Mouse (Mus musculus) stomach, embryonic 15.5 days (tissue): ENCODE measurements around the gene Map3k21. TPM values are rescaled to one million over a fixed set of nuclear protein-coding genes. Genes with fewer than 3 reads are reported as not detected.

Experiments used
- ATAC-seq: fragments of 200-750 bp; cut with Nextera tagmentation; 2 replicates; pipeline ENCODE4 v1.8.0; 2017; ENCODE audit warnings: low read depth, moderate number of reproducible peaks, moderate TSS enrichment; ENCODE audit not compliant: insufficient read depth, low FRiP score
- H3K27ac ChIP-seq: fragments of 300-500 bp; sonication (generic); 2 replicates; pipeline ENCODE4 v1.5.1; 2015; ENCODE audit warnings: mild to moderate bottlenecking, inconsistent platforms
- H3K27me3 ChIP-seq: fragments of 300-500 bp; sonication (generic); replicated peaks from 2 replicates; pipeline ENCODE4 v1.6.1; 2015; ENCODE audit warnings: inconsistent platforms
- H3K36me3 ChIP-seq: fragments of 300-500 bp; sonication (generic); 2 replicates; pipeline ENCODE4 v1.6.1; 2015; ENCODE audit warnings: inconsistent platforms
- H3K4me1 ChIP-seq: fragments of 300-500 bp; sonication (generic); 2 replicates; pipeline ENCODE4 v1.6.1; 2015; ENCODE audit warnings: inconsistent platforms
- H3K4me2 ChIP-seq: fragments of 300-500 bp; sonication (generic); 2 replicates; pipeline ENCODE4 v1.6.1; 2015; ENCODE audit warnings: mild to moderate bottlenecking, inconsistent platforms
- H3K4me3 ChIP-seq: fragments of 300-500 bp; sonication (generic); replicated peaks from 2 replicates; pipeline ENCODE4 v1.5.1; 2015; ENCODE audit warnings: inconsistent platforms
- H3K9ac ChIP-seq: fragments of 300-500 bp; sonication (generic); 2 replicates; pipeline ENCODE4 v1.6.1; 2015; ENCODE audit warnings: inconsistent platforms
- H3K9me3 ChIP-seq: fragments of 300-500 bp; sonication (generic); 2 replicates; pipeline ENCODE4 v1.6.1; 2016; ENCODE audit warnings: inconsistent platforms
- WGBS: fragments of 180-500 bp; shearing (Covaris S2); methylation state at CpG from one replicate; pipeline ENCODE4 v1.1.7; 2015; 5-methylcytosine and 5-hydroxymethylcytosine counted together
- polyA plus RNA-seq: library from polyadenylated mRNA; unstranded; fragments of >200 nt; fragmentation: Nextera tagmentation; extraction: Ambion mirVana; gene quantifications from 2 replicates; pipeline ENCODE4 v1.2.1, GENCODE M21; 2015

Gene Map3k21
- polyA plus RNA-seq, 1 experiment from 2014 or later: 1.7 TPM

GRCm38 (mm10) chr8:125950007-125950940 is 40.0 kb downstream of the Map3k21 start:
- Histone ChIP-seq H3K27me3 (no peaks in the 10 kb centered on the region), H3K9ac (no peak overlapping the region), H3K4me2 (no peak overlapping the region), H3K27ac (no peak overlapping the region), H3K9me3 (no peaks in the 10 kb centered on the region), H3K36me3 (no peaks in the 10 kb centered on the region), H3K4me3 (no peak overlapping the region), H3K4me1 (no peaks in the 10 kb centered on the region)
- 24% methylated on average over 23 of the region's 23 CpGs for WGBS
- peak; percentile 71; the same call in 1 of the 2 replicates for ATAC-seq

GRCm38 (mm10) chr8:125955671-125956070 is 45.4 kb downstream of the Map3k21 start:
- 12% methylated on average over 11 of the region's 11 CpGs for WGBS
- ATAC-seq: no peak
- H3K4me2 ChIP-seq: 0 out of 2 replicates have a peak overlapping the region, but pooled peaks have one; percentile 37
- no peaks in the 10 kb centered on the region for H3K9me3 ChIP-seq
- H3K4me1 ChIP-seq: no peaks in the 10 kb centered on the region
- no peaks in the 10 kb centered on the region for H3K27me3 ChIP-seq
- no peak overlapping the region for H3K27ac ChIP-seq
- no peaks in the 10 kb centered on the region for H3K36me3 ChIP-seq
- H3K4me3 ChIP-seq: no peak overlapping the region
- H3K9ac ChIP-seq: no peak overlapping the region

DNA sequence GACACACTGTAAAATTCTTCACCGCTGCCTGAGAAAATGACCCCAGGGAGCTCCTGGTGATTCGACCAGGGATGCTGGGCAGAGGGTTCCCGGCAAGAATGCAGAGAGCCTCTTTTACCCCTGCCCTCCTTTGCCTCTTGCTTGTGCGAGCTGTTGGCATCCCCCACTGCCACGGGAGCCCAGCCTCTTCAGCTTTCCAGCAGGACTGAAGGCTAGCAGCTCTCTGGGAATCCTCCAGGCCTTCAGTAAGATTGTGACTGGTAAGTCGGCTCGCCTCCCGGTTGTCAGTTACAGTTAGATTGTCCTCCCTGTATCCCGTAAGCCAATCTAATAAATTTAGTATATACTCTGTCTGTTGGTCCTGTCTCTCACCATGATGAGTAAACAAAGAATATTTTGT is 46.5 kb downstream of the Map3k21 start:
- Histone ChIP-seq H3K27ac (no peak overlapping the region), H3K36me3 (no peaks in the 10 kb centered on the region), H3K9me3 (no peaks in the 10 kb centered on the region), H3K27me3 (no peaks in the 10 kb centered on the region), H3K9ac (no peak overlapping the region), H3K4me1 (no peaks in the 10 kb centered on the region), H3K4me3 (no peak overlapping the region), H3K4me2 (no peak overlapping the region)
- ATAC-seq: no peak
- 75% methylated on average over 9 of the region's 9 CpGs for WGBS

GRCm38 (mm10) chr8:125957226-125957993 is 47.2 kb downstream of the Map3k21 start:
- no peak for ATAC-seq
- 80% methylated on average over 13 of the region's 13 CpGs for WGBS
- no peaks in the 10 kb centered on the region for H3K9me3 ChIP-seq

GRCm38 (mm10) chr8:125957994-125958368 is 47.7 kb downstream of the Map3k21 start:
- no peaks in the 10 kb centered on the region for H3K9me3 ChIP-seq
- ATAC-seq: no peak
- H3K4me2 ChIP-seq: no peak overlapping the region
- no peak overlapping the region for H3K4me3 ChIP-seq
- no peaks in the 10 kb centered on the region for H3K27me3 ChIP-seq
- no peak overlapping the region for H3K27ac ChIP-seq
- H3K4me1 ChIP-seq: no peaks in the 10 kb centered on the region
- no peak overlapping the region for H3K9ac ChIP-seq
- H3K36me3 ChIP-seq: no peaks in the 10 kb centered on the region
- 58% methylated on average over 1 of the region's 1 CpGs for WGBS

More at GRCm38 (mm10) chr8:125957226-125957993, 47.2 kb downstream of the Map3k21 start:
- Histone ChIP-seq H3K4me2 (no peak overlapping the region), H3K9ac (no peak overlapping the region), H3K36me3 (no peaks in the 10 kb centered on the region), H3K4me3 (no peak overlapping the region), H3K4me1 (no peaks in the 10 kb centered on the region), H3K27ac (no peak overlapping the region), H3K27me3 (no peaks in the 10 kb centered on the region)

- Histone ChIP-seq H3K27me3 (no peaks in the 10 kb centered on the region), H3K4me1 (0 out of 2 replicates have a peak, but pooled peaks cover 3% of the 10 kb centered on the region), H3K36me3 (no peaks in the 10 kb centered on the region), H3K4me2 (no peak overlapping the region), H3K9ac (no peak overlapping the region), H3K27ac (no peak overlapping the region), H3K4me3 (no peak overlapping the region), H3K9me3 (no peaks in the 10 kb centered on the region)
- ATAC-seq: no peak
- 44% methylated on average over 4 of the region's 4 CpGs for WGBS
Measured at GRCm38 (mm10) chr8:125959363-125959771, 49.1 kb downstream of the Map3k21 start.

GRCm38 (mm10) chr8:125960037-125960436 is 49.8 kb downstream of the Map3k21 start:
- Histone ChIP-seq H3K4me2 (no peak overlapping the region), H3K27ac (no peak overlapping the region), H3K36me3 (no peaks in the 10 kb centered on the region), H3K4me1 (0 out of 2 replicates have a peak, but pooled peaks cover 3% of the 10 kb centered on the region), H3K4me3 (no peak overlapping the region), H3K9me3 (no peaks in the 10 kb centered on the region), H3K9ac (no peak overlapping the region), H3K27me3 (no peaks in the 10 kb centered on the region)
- no peak for ATAC-seq
- 78% methylated on average over 8 of the region's 8 CpGs for WGBS

- Histone ChIP-seq H3K4me1 (0 out of 2 replicates have a peak, but pooled peaks cover 3% of the 10 kb centered on the region), H3K27me3 (no peaks in the 10 kb centered on the region), H3K27ac (no peak overlapping the region), H3K4me2 (no peak overlapping the region), H3K36me3 (no peaks in the 10 kb centered on the region), H3K9ac (no peak overlapping the region), H3K4me3 (no peak overlapping the region), H3K9me3 (no peaks in the 10 kb centered on the region)
- 85% methylated on average over 6 of the region's 6 CpGs for WGBS
- ATAC-seq: no peak
Measured at GRCm38 (mm10) chr8:125961790-125962189, 51.5 kb downstream of the Map3k21 start.

DNA sequence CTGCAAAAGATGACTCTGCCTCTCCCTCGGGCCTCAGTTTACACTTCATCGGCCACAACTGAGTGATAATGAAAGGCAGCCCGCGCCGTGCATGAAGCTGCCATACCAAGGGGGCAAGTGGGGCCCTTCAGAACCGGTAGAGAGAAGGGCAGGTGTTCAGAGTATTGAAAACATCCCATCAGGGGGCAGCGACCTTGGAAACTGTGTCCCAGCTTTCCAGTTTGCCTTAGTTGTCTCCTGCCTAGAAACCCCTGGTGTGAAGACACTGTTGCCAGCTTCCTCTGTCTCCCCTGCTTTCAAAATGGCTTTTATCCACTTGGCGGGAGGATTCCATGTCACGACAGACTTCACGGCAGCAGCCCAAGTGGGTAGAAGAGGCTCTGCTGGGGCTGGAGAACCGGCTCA is 53.6 kb downstream of the Map3k21 start:
- H3K4me3 ChIP-seq: peak overlapping the region; percentile 18; the same call in 1 of the 2 replicates
- H3K36me3 ChIP-seq: no peaks in the 10 kb centered on the region
- ATAC-seq: no peak
- H3K27me3 ChIP-seq: no peaks in the 10 kb centered on the region
- WGBS: 3% methylated on average over 11 of the region's 11 CpGs
- H3K27ac ChIP-seq: no peak overlapping the region
- H3K9ac ChIP-seq: no peak overlapping the region
- H3K9me3 ChIP-seq: no peaks in the 10 kb centered on the region
- peak overlapping the region; percentile 46 for H3K4me2 ChIP-seq
- 0 out of 2 replicates have a peak, but pooled peaks cover 3% of the 10 kb centered on the region for H3K4me1 ChIP-seq

GRCm38 (mm10) chr8:125971336-125971735 is 61.1 kb downstream of the Map3k21 start:
- no peaks in the 10 kb centered on the region for H3K4me1 ChIP-seq
- no peaks in the 10 kb centered on the region for H3K36me3 ChIP-seq
- no peak overlapping the region for H3K9ac ChIP-seq
- no peak for ATAC-seq
- H3K4me2 ChIP-seq: no peak overlapping the region
- no peaks in the 10 kb centered on the region for H3K9me3 ChIP-seq
- WGBS: 33% methylated on average over 3 of the region's 3 CpGs
- H3K27ac ChIP-seq: no peak overlapping the region
- H3K27me3 ChIP-seq: no peaks in the 10 kb centered on the region
- no peak overlapping the region for H3K4me3 ChIP-seq

DNA sequence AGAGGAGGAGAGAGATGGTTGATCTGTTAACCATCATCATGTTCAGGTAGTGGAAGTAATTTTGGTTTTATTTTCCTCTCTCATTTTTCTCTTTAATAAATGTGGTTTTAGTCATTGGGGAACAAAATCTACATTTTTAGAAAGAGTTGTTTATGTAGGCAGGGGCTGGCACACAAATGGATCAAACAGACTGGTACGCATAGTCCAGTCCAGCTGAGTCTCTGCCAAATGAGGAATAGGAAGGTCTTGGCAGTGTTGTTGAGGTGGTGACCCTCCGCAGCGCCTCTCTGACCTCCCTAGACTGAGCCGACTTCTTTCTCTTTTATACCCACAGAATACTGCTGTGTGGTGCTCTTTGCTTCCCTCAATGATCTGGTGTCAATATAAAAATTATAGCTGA is 65.7 kb downstream of the Map3k21 start:
- ATAC-seq: no peak
- Histone ChIP-seq H3K36me3 (no peaks in the 10 kb centered on the region), H3K4me2 (no peak overlapping the region), H3K9ac (no peak overlapping the region), H3K27me3 (no peaks in the 10 kb centered on the region), H3K9me3 (no peaks in the 10 kb centered on the region), H3K27ac (no peak overlapping the region), H3K4me3 (no peak overlapping the region), H3K4me1 (no peaks in the 10 kb centered on the region)
- 77% methylated on average over 4 of the region's 4 CpGs for WGBS

DNA sequence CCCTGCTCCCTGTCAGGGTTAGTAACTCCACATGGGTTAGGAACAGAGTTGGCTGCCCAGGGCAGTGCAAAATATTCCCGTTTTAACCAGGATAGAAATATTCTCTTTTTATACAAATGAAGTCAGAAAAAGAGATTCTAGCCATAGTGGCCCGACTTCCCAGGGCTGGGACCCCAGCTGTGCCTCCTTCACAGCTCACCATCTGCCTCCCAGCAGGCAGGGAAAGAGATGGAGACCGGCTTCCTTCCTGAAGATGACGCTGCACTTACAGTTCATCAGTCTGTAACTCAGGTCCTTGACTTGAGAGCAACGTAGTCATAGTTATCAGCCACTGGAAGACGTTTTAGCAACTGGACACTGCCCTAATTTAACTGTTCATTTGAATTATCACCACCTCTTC is 70.6 kb downstream of the Map3k21 start:
- Histone ChIP-seq H3K27ac (no peak overlapping the region), H3K9ac (no peak overlapping the region), H3K4me3 (no peak overlapping the region), H3K4me1 (no peaks in the 10 kb centered on the region), H3K27me3 (no peaks in the 10 kb centered on the region), H3K4me2 (no peak overlapping the region), H3K9me3 (no peaks in the 10 kb centered on the region), H3K36me3 (no peaks in the 10 kb centered on the region)
- ATAC-seq: no peak
- WGBS: 23% methylated on average over 6 of the region's 6 CpGs
